Mouse (Mus musculus) cerebellum, postnatal 36 days (tissue): ENCODE data around the gene Krtap6-1.
"Not testable (repeated sequence)": the region's sequence is repeated elsewhere in the genome, so short reads cannot be mapped to it uniquely, and the experiment has no call there.

Source experiments
- DNase-seq, 2 experiments: peaks; one replicate each; pipeline ENCODE4 v3.0.0; 2021 to 2022; ENCODE audit warnings: mixed read lengths in 2 of 2

The Krtap6-1 gene

DNA sequence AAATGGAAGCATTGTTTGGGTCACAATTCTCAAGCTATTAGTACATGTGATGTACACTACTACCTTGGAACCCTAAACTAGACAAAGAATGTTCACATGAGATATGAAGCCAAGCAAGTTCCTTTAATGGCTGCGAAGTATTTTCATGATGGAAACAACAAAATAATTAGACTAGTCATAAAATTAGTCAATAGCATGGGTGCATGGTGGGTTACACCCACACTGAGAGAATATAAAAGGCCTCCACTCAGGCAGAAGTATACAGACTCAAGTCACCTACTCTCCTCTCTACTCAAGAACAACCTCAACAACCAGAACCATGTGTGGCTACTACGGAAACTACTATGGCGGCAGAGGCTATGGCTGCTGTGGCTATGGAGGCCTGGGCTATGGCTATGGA, at the start of gene Krtap6-1:
TSS of gene Krtap6-1 (plus strand) at position 301 of the 400 bp plus-strand sequence.
- not testable (repeated sequence) for DNase-seq

DNA sequence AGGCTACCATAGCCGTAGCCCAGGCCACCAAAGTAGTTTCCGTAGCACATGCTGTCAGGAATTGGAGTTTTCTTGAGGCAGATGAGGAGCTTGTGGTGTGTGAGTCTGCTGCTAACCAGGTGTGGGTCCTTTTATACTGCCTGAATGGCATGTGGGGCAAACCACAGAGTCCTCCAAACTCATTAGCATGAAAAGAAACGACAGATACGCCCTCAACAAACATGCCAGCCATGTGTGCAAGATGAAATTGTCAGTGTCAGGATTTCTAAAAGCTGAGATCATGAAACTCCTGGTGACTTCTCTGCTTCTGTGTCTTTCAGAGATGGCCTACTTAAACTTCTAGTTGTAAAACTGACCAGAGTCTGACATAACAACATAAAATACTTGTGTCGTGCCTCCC, 20.8 kb upstream of the Krtap6-1 start, which contains the start of gene Krtap22-2:
TSS of gene Krtap22-2 (minus strand) at position 101 of the 400 bp plus-strand sequence.
- DNase-seq = no peak

- no peak for DNase-seq
Observed at GRCm38 (mm10) chr16:89013973-89014372, 17.5 kb upstream of the Krtap6-1 start.

DNA sequence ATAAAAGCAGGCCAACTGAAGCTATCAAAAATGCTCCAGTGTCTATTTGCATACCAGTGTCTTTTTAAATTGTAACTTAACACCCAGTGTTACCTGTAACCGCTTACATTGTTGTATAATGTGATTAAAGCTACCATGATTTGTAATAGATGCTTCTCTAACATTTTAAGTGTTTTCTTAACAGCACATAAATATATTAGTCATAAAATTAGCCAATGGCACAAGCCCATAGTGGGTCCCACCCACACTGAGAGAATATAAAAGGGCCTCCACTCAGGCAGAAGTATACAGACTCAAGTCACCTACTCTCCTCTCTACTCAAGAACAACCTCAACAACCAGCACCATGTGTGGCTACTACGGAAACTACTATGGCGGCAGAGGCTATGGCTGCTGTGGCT, 16.5 kb upstream of the Krtap6-1 start, which contains the start of gene Gm10229:
TSS of gene Gm10229 (plus strand) at position 301 of the 400 bp plus-strand sequence.
- not testable (repeated sequence) for DNase-seq

DNA sequence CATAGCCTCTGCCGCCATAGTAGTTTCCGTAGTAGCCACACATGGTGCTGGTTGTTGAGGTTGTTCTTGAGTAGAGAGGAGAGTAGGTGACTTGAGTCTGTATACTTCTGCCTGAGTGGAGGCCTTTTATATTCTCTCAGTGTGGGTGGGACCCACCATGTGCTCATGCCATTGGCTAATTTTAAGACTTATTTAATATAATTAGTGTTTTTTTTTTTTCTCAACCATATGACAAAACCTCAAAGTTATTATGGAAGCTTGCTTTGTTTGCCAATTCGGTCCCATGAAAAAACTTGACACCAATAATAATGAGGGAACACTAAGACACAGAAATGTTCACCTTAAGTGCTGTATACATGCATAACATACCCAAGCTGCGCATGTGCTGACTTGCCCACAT, 9.9 kb downstream of the Krtap6-1 start, which contains the start of gene Gm10228:
TSS of gene Gm10228 (minus strand) at position 101 of the 400 bp plus-strand sequence.
- DNase-seq = not testable (repeated sequence)

DNA sequence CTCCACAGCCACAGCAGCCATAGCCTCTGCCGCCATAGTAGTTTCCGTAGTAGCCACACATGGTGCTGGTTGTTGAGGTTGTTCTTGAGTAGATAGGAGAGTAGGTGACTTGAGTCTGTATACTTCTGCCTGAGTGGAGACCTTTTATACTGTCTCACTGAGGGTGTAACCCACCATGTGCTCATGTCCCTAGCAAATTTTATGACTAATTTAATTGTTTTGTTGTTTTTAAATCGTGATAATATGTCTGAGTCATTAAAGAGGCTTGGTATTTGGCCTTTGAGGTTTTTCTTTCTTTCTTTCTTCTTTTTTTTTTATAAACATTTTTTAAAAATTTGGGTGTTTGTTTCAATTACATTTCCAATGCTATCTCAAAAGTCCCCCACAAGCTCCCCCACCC, 16.3 kb downstream of the Krtap6-1 start, which contains the start of gene Krtap6-5:
TSS of gene Krtap6-5 (minus strand) at position 101 of the 400 bp plus-strand sequence.
- no peak for DNase-seq

- not testable (repeated sequence) for DNase-seq
Observed at GRCm38 (mm10) chr16:89063902-89064301, 32.4 kb downstream of the Krtap6-1 start, which contains the start of gene 1110025L11Rik. 1110025L11Rik (minus strand) TSS chr16:89064002.

- DNase-seq = not testable (repeated sequence)
Observed at GRCm38 (mm10) chr16:89071041-89071440, 39.5 kb downstream of the Krtap6-1 start.
